Mouse (Mus musculus) layer of hippocampus, adult 9-11 months (tissue): Measurements from ENCODE around the gene Zfp518a.

Source experiments
- DNase-seq: peaks from one replicate; pipeline ENCODE4 v3.0.0; 2022

Gene Zfp518a

DNA sequence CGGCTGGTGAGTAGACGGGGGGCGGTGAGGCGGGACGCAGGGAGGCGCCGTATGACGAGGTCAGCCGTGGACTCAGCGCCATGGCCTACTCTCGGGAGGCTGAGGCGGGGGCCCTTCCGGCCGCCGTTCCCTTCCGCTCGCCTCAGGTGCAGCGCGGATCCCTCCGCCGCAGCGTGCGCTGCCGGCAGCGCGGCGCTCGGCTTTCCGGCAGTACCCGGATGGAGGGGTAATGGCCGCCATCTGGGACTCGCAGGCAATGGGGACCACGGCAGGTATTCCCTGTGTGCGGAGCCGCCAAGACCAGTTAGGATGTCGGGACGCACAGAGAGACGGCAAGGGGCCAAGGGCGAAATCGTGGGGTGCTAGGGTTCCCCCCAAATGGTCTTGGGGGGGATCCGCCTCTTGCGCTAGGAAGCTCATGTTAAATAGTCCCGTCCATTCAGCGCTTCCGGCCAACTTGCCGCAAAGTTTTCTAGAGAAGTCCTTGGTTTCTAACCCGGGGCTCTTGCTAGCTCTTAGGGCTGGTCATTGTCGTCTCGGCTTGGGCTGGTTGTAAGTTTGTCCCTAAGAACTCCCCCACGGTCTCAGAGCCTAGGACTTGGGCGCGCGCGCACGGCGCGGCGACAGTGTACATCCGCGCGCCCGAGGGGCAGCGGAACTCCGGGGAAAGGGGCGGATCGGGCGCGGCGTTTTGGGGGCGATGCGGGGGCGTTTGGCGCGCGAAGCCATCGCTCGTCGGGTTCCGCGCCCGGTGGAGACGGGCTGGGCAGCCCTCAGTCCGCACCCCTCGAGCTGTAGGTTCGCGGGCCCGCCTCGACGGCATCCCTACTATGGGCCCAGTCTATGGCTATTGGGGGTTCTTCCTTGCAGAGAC lies at the start of gene Zfp518a:
TSS of gene Zfp518a (plus strand) at position 187 of the 874 bp plus-strand sequence.
- peak; percentile 85 for DNase-seq

DNA sequence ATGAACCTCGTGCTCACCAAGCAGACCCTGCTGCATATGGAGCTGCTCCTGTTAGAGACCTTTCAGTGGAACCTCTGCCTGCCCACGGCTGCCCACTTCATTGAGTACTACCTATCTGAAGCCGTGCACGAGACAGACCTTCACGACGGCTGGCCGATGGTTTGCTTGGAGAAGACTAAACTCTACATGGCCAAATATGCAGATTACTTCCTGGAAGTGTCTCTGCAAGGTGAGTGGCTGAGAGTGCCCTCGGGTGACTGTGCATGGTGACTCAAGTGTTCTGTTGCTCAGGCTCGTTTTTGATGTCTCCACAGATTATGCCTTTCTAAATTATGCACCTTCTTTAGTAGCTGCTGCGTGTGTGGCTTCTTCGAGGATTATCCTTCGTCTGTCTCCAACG lies 49.8 kb upstream of the Zfp518a start:
- DNase-seq = no peak

DNA sequence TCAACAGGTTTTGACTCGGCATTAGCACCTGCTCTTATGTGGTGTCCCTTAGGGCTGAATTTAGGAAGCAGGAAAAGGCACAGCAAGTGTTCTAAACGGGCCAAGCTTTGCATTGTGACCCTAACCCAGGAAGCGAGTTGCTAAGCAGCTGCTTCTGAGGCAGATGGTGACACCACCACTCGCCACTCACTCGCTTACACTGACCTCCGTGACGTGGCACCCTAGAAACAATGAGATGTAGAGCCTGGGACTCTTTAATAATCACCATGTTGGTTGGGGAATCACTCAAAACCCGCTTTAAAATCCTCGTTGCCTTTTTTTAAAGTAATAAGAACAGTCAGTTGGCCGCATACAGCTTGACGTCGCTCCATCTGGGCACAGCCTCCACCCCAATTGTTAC lies 45.1 kb upstream of the Zfp518a start:
- no peak for DNase-seq

DNA sequence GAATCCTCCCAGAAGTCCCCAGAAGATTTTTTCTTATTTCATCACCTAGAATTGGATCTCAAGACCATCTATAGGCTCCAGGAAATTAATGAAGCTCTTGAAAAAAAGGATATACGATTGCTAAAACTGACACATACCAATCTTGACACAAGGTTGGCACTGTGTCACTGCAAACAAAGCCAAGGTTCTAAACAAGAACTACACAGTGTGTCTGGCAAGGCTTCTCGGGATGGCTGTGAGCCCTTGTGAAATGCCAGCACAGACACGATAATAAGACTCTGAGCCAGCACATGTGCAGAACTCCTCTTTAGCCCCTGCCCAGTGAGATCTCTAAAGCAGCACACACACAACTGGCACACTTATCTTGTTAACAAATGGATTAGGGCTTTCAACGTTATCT lies 35.0 kb upstream of the Zfp518a start:
- DNase-seq = no peak

DNA sequence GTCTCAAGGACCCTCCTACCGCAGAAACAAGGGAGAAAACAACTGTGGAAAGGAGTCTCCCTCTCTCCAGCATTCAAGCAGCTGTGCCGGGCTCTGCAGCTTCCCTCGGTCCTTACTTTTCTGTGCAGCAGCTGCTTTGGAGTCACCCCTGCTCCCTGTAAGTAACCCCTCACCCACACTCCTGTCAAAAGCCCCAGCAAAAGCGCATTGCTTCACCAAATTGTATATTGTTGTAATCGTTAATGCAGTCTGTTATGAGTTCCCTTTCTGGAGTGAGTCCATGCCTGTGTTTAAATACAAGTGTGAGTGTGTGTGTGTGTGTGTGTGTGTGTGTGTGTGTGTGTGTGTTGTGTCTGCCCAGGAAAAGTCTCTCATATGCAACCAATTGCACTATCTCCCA lies 26.2 kb upstream of the Zfp518a start:
- no peak for DNase-seq

DNA sequence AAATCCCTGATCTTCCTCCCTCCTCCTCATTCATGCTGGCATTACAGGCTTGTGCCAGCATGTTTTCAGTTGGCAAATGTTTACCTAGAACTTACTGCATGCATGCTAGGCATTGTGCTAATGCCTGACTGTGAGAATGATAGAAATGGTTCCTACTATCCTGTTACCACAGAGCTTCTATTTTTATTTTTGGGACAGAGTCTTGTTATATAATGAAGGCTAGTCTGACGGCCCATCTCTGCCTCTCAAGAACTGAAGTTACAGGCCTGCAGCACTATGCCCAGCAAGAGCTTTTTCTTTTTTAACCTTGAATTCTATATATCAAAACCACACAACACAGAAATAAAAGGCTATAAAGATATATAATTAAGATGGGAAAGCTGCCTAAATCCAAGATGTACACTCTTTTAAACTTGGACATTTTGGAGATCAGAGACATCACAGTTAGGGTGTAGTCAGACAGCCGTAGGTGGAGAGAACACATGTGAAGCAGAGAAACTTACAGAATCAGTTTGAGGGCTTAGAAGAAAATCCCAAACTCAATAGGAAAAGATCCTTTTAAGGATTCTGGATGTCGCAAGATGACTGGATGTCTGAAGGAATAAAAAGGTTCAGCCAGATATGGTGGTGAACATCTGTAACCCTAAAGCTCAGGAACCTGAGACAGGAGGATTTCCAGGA lies 24.9 kb upstream of the Zfp518a start:
- DNase-seq = no peak

DNA sequence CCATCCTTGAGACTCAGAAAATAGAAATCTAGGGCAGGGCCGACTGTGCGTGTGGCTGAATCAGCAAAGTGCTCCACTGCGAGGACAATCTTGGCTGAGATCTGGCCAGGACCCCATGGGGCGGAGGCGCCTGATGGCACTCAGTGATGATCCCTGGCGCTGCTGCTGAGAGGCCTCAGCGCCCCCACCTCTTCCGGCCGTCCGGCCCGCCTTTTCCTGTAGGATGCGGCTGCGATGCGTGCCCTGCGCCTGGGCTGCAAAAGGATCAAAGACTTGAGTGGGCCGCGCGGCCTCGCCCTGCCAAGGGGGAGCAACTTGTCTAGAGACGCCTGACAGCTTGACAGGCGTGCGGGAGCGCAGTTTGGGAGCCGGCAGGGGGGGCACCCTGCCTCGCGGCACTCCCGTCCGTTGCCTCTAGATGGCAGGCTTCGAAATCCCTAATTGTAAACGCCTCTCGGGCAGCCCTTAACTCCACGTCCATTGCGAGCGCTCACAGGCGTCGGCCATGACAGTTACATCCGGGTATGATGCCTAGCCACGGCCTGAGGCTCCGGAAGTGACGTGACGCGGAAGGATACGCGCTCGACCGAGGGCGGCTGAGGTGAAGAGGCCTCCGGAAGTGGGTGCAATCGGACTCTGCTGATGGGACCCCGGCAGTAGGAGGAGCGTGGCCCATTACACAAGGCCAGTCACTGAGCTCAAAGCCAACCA lies 21.4 kb upstream of the Zfp518a start:
- DNase-seq = peak; percentile 93

DNA sequence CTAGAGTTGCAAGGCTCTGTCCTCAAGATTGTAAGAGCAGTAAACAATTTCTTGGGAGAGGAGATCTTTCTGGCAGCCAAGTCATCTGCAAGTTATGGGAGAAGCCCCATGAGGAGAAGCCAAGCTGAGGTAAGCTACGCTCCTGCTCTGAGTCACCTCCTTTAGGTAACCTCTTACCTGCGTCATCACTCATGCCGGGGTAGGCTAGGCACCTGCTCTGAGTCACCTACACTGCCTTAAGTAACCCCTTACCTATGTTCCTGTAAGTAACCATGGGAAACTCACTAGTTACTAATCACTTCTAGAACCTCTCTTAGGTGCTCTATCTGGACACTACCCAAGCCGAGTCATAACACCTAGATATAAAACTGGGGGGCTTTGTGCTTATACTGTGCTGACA lies 12.8 kb upstream of the Zfp518a start:
- DNase-seq = no peak

DNA sequence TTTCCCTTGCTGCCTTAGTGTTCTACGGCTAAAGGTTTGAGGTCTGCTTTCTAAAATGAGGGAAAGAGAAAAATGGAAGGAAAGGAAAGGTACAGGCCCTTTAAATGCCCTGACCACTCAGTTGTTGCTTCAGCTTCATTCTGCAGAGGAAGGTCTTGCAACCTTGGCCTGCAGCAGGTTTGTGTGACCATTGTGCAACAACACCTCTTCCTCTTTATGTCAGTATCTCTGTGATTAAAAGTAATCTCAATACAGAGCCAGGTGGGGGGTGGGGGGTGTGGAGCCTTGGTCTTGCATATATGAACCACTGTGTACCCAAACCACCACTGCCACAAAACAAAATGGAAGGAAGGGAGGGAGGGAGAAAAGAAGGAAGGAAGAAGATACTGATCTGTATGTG lies 5.6 kb upstream of the Zfp518a start:
- no peak for DNase-seq

DNA sequence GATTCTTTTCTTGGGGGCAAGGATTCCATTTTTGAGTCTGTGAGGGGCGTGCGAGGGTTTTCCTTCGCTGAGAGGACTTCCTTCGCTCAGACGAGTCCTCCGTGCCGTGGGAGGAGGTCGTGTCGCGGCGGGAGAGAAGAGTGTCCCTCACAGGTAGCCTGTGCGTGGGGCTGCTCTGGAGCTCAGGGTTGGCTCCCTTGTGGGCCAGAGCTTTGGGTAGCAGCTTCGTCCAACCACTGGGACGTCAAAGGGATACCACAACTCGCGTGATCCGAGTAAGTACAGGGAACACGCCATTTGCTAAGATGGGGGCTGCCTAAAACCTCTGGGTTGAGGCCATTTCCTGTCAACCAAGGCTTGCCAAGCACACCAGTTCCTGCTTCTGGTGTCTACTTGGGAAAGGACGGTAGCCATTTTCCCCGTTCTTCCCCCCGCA lies 416 bp upstream of the Zfp518a start:
- DNase-seq = no peak

DNA sequence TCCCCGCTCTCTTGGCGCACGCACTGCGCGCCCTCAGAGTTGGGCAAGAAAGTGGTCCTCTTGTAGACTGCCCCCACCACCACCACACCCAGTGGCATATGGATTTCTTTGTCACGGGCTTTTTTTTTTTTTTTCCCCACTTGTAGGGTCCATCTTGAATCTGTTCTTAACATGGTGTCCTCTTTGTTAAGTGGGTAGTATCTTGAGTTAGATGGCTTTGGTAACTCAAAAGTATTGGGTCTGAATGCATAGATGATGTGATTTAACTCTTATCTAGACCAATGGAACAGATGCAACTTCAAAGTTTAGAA lies 843 bp downstream of the Zfp518a start:
- DNase-seq = no peak

DNA sequence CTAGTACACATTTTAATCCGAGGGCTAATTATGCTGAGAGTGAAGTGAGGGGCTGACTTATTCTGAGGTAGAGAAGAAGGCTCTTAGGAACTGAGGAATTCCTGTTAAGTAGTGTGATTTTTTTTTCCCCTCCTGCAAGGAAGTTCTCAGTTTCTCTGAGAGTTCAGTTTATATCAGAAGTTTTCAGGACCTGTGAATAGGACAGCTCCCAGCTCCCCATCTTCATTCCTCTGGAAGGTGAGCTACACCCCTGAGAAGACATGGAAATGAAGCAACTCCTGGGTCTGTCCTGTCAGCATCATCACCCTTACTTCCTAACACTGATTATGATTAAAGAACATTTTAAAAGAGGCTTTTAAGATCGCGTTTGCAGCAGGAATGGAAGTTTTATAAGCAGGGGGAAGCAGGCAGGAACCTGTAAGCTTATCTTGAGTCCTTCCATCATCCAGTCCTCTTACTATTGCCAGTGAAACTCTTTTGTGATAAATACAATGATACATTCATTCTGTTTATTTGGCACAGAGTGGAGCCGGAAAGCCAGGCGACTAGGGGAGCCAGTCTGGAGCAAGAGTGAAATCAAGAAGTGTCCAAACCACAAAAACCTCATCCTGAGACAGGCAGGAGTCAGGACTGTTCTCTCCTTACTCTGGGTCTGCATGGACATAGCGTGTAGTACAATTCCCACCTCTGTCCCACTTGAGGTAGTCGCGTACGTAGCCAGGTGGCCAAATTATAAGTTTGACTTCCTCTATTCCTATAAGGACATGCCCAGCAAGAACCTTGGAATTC lies 37.3 kb downstream of the Zfp518a start:
- no peak for DNase-seq

DNA sequence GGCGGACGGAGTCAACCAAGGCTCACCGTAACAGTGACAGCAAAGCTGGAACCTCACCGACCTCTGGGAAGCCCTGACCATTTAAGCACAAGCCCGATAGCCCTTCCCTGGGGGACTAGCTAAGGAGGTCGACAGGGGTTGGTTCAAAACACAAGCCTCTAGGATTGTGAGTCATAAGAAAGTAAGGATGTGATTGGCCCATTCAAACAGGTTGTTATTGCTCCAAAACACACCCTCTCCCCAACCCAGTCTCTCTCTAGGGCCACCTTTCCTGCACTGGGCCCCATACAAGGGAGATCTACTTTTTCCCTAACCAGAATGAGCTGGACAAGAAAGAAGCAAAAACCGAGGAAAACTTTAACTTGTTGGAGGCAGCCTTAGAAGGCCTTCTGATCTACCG lies 40.9 kb downstream of the Zfp518a start:
- DNase-seq = no peak

DNA sequence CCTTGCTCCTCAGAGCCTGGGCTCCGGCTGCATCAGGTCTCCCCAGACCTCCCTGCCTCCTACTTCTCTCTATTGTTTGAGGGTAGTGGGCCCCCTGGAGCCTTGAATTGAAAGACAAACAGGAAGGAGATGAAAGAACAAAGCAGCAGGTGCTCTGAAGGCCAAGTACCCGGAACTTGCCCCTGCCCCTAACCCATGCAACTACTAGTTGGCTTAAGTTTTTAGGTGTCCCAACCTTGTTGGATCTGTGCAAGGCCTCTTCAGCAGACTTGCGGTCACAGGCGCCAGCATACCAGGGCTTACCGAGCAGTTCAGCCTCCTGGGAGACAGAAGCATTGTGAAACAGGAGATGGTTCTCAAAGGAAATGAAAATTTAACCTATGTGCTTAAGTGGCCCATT lies 41.5 kb downstream of the Zfp518a start:
- DNase-seq = no peak

DNA sequence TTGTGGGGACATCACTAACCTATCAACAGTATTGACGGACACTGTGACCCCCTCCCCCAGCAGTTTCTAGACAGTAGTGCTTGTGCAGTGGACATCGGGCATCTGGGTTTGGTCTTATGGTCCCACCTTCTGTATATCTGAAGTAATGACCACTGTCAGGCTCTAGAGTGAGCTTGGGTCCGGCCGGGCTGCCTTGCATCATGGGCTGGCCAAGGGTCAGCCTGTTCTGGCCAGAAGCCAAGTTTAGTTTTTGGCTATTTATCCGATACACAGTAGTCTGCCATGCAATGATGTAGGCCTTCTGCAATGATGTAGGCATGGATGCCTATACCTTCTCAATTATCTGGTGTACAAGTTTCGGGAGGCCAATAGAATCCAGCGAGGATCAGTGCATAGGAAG lies 49.0 kb downstream of the Zfp518a start:
- no peak for DNase-seq

DNA sequence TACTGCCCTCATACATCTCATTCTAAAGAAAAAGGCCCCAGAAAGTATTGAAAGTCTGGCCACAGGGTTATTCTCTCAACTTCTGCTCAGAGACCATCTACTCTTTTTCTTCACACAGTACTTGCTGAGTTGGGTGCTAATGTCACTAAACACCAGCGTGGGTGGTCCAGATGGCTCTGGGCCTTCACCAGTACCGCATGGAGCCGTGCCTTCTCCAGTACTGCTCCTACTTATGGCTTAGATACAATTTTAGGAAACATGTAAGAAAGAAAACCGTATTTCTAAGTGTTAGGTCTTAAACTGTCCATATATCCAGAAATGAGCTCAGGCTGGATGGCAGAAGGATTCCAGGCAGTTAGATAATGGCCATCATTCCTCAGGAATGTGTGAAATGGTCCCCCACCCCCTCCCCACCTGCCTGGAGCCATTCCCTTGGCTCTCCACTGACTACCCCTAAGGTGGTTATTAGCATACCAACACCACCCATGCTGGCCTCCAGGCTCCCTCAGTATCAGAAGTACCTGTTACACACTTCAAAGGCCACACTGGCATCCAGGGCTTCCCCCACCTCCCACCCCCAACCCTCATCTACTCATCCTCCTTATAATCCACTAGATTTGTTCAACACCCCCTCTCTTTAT lies 52.6 kb downstream of the Zfp518a start:
- no peak for DNase-seq

DNA sequence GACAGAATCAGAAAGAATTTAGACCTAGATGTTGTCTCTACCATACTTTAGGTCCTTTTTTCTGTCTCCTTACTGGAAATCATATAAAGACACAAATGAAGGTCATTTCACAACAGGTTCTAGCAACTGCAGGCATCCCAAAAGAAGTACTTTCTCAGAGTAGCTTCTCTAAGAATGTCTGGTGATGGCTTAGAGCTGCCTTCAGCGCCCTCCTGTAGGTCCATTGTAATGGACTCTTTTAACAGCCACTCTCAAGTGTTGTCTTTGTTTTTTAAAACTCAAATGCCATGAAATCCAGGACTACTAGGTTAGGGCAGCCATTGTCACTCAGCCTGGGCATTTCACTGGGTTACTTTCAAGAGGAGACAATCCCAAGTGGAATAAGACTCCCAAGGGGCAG lies 64.5 kb downstream of the Zfp518a start:
- no peak for DNase-seq

DNA sequence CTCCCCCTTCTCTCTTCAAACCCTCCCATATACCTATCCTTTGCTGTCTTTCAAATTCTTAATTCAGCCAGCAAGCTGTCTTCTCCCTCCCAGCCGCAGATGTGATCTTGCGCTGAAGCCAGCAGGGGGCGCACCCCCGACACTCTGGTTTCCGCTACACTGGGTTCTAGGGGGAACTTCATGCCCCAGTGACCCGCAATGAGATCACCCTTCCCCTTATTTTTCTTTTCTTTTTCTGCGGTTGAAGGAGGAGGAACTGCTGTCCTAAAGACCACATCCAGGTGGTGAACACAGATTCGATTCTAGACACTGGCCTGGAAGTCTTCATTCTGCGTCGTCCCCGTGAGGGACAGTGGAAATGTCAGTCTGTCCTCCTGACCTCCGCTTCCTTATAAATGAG lies 68.5 kb downstream of the Zfp518a start:
- DNase-seq = peak; percentile 33

DNA sequence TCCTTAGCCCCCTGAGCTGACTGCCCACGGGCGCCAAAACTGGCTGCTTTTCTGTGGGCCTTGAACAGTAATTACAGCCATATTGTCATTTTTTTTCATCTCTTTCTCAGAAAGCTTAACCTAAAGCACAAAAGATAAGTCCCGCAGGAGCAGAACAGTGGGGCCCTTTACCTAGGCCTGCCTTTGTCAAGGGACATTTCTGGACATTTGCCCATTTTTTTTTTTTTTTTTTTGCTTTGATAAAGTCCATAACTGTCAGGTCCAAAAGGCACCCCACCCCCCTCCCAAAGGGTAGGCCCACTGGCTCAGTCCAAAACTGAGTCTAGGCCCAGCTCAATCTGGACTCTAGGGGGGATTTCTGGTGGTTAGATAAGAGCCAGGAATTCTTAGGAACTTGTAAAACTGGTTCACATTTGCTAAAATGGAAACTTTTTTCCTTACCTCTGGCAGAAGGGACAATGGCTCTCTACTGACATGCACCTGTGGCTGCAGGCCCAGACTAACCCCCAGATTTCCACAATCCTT lies 69.9 kb downstream of the Zfp518a start:
- DNase-seq = no peak

DNA sequence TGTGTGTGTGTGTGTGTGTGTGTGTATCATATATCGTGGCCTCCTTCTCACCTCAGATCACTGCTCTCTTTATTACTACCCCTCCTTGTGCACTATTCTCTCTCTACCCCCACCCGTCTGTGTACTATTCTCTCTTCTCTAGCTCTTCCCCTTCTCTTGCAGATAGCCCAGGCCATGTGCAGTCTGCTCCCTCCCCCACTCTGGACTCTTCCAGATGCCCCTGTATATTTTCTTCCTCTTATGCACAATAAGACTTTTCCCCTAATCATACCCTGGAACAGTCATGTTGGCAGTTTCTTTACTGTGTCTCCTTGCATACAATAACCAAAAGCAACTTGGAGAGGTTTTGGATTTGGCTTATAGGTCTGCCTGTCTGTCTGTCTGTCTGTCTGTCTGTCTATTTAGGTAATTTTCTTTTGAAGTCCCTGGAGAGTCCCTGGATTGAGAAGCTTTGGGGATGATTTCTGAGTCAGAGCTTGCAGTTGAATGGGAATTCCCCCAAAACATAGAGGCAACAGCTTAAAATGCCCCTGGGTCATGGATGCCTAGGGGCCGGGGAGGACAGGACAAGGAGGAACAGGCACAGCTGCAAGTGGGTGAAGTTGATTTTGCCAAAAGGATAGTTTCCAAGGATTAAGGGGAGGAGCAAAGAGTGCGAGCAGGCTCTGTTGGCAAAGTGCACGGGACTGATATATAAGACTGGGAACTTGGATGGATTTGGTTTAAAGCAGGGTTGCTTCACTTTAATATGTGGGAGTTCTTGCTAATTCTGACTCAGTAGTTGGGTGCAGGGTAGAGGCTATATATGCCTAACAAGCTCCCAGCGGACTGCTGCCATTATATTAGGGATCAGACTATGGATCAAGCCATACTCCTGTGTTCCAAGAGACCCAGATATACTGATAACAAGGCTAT lies 70.7 kb downstream of the Zfp518a start:
- DNase-seq = no peak
